Mouse (Mus musculus) kidney, adult 10 weeks (tissue): ENCODE measurements around the gene Prss46. TPM values are rescaled to one million over a fixed set of nuclear protein-coding genes. Genes with fewer than 3 reads are reported as not detected.

Experiments used
- polyA plus RNA-seq: library from polyadenylated mRNA; stranded (reverse); fragments of 350-450 nt; fragmentation: Illumina TruSeq; extraction: RNeasy Lipid Tissue Mini Kit (QIAGEN cat#74804); gene quantifications from one replicate; pipeline ENCODE4 v1.2.3, GENCODE M21; 2014; ENCODE audit warnings: low read depth, low replicate concordance

Gene Prss46
- not detected for polyA plus RNA-seq

GRCm38 (mm10) chr9:110844206-110844605 lies at the start of gene Prss46:
TSS of gene Prss46 (plus strand) at chr9:110844506.

GRCm38 (mm10) chr9:110797866-110798265 lies 46.4 kb upstream of the Prss46 start, which contains the start of gene Prss42:
TSS of gene Prss42 (plus strand) at chr9:110798166.

GRCm38 (mm10) chr9:110813789-110814188 lies 30.5 kb upstream of the Prss46 start, which contains the start of gene Prss44:
TSS of gene Prss44 (plus strand) at chr9:110813994.

GRCm38 (mm10) chr9:110826390-110826789 lies 17.9 kb upstream of the Prss46 start, which contains the start of gene Prss43:
TSS of gene Prss43 (plus strand) at chr9:110826690.

GRCm38 (mm10) chr9:110834411-110834810 lies 9.9 kb upstream of the Prss46 start, which contains the start of gene Prss45:
TSS of gene Prss45 (plus strand) at chr9:110834588.

GRCm38 (mm10) chr9:110857781-110858472 lies 13.6 kb downstream of the Prss46 start, which contains the start of gene Prss50:
TSS of gene Prss50 (plus strand) at chr9:110857967.

GRCm38 (mm10) chr9:110879191-110879920 lies 35.0 kb downstream of the Prss46 start, which contains the start of gene Als2cl:
TSS of gene Als2cl (plus strand) at chr9:110879870.

GRCm38 (mm10) chr9:110879998-110880561 lies 35.8 kb downstream of the Prss46 start, which contains the start of gene Tmie:
TSS of gene Tmie (minus strand) at chr9:110880113.

Other genes starting within 250 kb of the Prss46 start
- not detected for gene Nradd, start 220.1 kb upstream of the Prss46 start, polyA plus RNA-seq
- 0.12 TPM for gene Nbeal2, start 190.3 kb upstream of the Prss46 start, polyA plus RNA-seq
- not detected for gene Ccdc12, start 188.0 kb upstream of the Prss46 start, polyA plus RNA-seq
- gene Myl3, start 102.6 kb upstream of the Prss46 start, polyA plus RNA-seq = not detected
- gene Pth1r, start 97.4 kb upstream of the Prss46 start, polyA plus RNA-seq = 10.3 TPM
- not detected for gene Prss42, start 46.3 kb upstream of the Prss46 start, polyA plus RNA-seq
- gene Prss44, start 30.5 kb upstream of the Prss46 start, polyA plus RNA-seq = not detected
- gene Prss43, start 17.8 kb upstream of the Prss46 start, polyA plus RNA-seq = not detected
- gene Prss45, start 9.9 kb upstream of the Prss46 start, polyA plus RNA-seq = not detected
- gene Prss50, start 13.5 kb downstream of the Prss46 start, polyA plus RNA-seq = not detected
- gene Als2cl, start 35.4 kb downstream of the Prss46 start, polyA plus RNA-seq = 2.6 TPM
- gene Tmie, start 35.6 kb downstream of the Prss46 start, polyA plus RNA-seq = 4.1 TPM
- not detected for gene Fam240a, start 72.4 kb downstream of the Prss46 start, polyA plus RNA-seq
- gene Tdgf1, start 101.7 kb downstream of the Prss46 start, polyA plus RNA-seq = not detected
- not detected for gene Lrrc2, start 107.0 kb downstream of the Prss46 start, polyA plus RNA-seq
- gene Rtp3, start 146.1 kb downstream of the Prss46 start, polyA plus RNA-seq = 3.0 TPM
- gene Ltf, start 174.8 kb downstream of the Prss46 start, polyA plus RNA-seq = 0.36 TPM
- 2.3 TPM for gene Ccrl2, start 213.0 kb downstream of the Prss46 start, polyA plus RNA-seq